Mouse (Mus musculus) cerebellum, adult 11 months (tissue): ENCODE measurements at regions not wholly inside any gene's neighbourhood (a gene's known extent, or its start where the extent isn't known, plus 50 kb on each side); places are given as distances from the start of the nearest gene placed in this dataset.

ENCODE experiments used
- DNase-seq: peaks from one replicate; pipeline ENCODE4 v3.0.0; 2022

DNA sequence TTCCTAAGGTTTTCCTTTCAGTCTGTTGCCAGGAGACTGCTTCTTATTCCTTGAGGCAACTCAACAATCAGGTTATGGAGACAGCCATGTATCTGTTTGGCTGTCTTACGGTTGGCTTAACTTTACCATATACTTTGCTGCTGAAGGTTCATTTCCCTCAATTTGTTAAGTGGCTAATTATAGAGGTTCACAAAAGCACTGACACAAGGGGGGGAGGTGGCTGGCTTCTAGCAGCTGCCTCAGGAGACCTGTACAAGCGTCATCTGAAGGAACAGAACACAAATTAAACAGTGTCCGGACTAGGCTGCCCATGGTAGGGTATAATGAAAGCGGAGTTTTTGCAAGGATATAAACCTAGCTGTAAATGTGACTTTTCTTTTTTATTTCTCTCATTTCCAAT lies 305.0 kb upstream of the Rnf219 start:
- DNase-seq: no peak

DNA sequence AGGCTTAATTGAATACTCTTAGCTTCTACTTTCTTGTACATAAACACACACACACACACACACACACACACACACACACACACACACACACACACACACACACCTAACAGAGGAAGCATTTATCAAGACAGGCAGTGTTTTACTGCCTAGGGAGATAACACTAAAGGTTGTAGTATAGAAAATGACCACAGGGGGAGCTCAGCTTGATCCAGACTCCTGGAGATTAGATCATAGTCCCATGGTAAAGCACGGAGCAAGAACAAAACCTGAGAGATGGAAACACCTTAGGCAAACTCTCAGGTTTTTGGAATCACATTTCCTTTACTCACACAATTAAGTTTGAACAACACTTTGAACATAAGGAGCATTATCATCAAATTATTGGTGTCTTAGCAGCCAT lies 302.5 kb upstream of the Rnf219 start:
- DNase-seq: no peak

DNA sequence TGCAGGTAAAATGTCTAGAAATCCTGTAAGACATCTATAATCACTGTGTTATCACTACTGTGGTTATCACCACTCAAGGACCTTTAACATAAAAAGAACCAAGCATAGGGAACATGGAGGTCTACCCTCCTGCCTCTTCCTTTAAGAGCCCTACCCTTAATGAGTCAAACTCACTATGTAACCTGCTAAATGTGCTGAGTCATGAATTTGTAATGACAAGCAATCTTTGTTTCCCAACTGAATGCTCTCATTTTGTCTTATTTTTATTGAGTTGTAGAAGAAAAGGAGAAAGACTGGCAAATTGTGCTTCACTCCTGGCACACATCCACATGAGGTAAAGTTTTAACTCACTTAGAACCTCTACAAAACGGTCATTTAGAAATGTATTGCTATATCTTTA lies 301.8 kb upstream of the Rnf219 start:
- no peak for DNase-seq

DNA sequence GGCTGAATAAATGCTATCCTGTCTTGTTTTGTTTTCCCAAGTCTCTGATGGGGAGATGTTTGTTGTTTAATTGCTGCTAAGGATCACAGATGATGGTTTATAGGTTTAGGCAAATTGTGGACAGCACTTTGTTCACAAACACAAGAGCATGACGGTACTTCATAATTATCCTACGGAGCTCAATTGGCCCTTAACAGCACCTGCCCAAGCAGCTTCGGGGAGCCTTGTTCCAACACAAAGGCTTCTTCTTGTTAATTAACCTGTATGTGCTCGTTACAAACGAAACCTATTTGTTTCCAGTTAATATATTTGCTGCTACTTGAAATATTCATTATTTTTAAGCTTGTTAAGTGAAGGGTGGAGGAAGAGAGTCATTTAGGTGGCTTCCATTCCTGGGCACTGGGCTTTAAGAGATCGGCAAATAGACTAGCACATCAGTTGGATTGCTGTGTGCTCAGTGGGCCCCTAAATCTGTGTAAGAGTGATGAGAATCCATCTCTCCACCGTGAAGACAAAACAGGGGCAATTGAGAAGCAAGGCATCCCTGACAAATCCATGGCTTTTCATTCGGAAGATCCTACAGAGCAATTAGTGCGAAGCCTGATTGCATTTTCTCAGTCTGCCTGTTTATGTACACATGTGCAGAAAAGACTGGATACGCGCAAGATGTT lies 299.6 kb upstream of the Rnf219 start:
- DNase-seq: no peak

DNA sequence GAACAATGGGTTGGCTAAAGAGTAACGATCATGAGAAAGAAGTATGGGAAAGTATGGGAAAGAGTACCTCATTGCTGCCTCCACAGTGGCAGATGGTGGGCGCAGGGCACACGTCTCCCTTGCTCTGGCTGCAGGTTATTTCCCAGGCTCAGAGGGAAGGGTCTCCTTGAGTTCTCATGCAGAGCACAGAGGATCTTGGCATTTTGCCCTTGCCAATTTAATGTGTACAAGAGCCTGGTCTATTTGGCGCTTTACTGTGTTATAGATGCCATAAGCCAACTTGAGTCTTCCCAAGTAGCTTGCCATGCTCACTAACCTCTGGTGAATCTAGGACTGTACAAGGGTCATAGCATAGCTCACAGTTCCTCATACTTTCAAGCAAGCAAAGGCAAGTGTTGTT lies 296.7 kb upstream of the Rnf219 start:
- no peak for DNase-seq

DNA sequence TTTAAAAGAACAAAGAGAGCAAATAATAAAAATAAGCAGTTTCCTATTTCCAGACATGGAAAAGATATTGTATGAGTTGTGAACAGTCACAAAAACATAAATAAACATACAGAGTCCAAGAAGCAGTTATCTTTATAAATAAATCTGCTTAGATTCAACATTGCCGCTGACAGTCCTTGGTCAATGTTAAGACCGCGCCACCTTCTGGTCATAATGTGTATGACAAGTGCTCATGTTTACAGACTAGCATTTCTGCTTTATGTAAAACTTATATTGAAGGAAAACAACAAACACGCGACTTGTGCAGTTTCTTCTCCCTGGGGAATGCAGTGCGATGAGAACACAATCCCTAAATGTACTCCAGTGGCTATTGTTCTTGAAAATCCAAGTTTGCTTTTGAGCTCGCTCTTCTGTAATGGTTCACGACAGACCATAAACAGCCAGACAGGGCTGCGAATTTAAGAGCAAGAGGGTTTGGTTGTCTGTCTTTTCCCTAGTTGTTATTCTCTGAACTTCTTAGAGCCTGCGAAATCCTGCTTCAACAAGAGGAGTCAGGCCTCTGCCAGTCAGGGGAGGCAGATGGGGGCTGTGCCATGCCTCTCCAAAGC lies 291.6 kb upstream of the Rnf219 start:
- DNase-seq: peak; percentile 44

DNA sequence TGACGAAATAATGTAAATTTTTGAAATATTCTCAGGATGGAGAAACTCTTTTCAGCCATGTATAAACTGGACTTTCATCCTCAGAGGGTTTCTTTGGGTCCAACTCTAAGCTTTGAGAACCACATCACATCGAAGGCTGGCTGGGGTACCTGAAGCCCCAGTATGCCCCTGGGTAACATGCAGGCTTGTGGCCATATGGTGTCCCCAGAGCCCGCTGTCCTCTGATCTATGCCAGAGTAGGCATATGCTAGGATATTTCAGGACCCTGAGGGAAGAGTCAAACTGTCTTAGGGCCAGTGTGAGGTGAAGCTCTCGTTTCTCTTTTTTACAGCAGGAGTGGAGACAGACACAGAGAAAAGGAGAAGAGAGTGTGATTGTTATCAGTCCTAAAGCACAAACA lies 289.6 kb upstream of the Rnf219 start:
- DNase-seq: no peak

DNA sequence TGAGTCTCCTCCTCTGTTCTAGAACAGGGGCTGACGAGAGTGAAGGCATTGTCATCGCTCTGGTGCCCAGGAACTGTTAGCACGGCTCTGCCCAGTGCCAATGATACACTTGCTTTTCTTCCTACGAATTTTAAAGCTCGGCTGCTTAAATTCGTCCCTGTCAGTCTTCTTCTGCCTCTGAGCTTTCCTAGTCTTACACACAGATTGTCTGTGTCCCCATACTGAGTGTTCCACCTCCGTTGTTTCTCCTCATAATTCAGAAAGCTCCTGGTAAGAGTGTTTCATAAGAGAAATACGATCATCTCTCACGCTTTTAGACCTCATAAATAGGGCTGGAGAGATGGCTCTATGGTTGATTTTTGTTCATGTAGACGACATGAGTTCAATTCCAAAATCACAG lies 282.9 kb upstream of the Rnf219 start:
- no peak for DNase-seq

DNA sequence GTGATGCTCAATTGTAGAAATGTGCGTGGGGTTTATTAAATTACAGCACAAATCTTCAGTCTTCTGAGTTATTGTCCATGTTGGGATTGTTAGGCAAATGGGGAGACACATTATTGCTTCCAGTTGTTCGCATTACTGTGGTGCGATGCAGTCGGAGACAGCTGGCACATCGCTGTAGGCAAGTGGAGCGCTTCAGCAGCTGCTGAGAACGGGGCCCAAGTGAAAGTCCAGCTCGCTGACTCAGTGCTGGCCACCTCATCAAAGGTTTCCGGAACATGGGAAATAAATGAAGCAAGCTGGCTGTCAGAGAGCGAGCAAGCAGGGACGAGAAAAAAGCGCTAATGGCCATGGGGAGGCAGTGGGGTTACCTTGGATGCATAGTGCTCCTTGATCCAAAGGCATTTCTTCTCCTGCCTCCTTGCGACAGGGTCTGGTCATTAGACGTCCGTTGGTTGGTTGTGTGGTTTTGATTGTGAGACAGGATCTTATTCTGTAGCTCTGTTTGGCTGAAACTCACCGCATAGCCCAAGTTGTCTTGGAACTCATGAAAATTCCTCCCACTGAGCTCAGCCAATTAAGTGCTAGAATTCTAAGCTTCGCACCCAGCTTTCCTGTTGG lies 274.0 kb upstream of the Rnf219 start:
- no peak for DNase-seq

DNA sequence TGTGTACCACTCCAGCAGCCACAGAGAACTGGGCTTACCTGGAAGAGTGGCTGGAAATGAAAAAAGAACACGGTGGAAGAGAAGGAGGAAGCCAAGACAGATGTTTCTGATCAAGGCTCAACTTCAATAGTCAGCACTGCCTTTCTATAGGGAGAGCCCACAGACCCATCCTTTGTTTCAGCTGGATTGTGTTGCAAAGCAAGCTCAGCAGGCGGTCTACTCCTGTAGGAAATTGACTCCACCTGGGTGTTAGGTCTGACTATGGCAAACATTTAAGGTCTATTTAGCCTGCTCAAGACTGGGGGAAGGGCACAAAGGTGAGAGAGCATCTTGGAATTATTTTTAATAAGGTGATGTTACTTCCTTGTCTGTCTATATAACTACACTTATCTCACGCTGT lies 266.9 kb upstream of the Rnf219 start:
- no peak for DNase-seq

DNA sequence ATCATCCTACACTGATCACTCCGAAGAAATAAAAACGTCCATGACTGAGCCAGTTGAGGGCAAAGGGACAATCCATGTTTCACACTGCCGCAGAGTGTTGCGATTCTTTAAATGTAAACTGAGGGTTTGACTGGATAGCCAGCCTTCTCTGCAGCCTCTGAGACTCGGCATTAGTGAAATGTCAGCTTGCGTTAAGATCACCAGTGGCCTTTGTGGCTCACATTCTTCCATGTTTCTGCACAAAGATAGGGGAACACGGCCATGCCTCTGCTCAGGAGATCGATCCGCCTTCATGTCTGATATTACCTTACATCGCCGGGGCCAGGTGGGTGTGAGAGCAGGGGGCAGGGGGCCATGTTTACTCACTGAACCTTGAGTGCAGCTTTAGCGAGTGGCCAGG lies 262.6 kb upstream of the Rnf219 start:
- no peak for DNase-seq

DNA sequence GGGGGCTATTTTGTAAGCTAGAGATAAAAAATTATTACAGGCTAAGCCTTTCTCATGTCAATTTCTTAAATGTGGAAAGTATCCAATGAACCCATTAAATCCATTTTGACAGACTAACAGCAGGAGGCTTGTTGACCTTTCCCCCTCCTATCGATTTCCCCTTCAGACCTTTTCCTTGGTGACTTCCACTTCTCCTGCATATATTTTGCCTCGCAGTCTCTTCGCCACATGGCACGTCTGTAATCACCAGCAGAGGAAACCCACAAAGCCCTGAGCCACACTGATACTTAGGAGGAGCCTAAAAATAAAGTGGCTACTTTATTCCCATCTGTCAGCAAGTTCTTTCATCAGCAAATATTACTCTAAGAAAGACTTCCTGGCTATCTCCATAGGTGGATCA lies 247.5 kb upstream of the Rnf219 start:
- DNase-seq: no peak

DNA sequence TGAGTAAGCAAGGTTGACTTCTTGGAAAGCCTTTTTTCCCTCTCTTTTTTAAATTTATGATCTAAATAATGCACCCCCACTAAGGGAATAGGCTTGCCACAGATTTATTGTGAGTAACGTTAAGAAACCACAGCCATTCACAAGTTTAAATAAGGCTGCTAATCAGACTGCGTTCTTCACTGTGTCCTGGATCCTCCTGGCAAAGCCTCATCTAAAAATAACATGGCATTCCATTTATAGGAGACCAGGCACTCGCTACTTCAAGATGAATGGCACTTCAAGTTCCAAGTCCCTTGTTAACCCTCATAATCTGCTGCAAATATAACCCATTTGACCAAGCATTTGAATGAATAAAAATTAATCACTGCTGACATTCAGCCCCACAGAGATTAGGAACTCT lies 211.8 kb upstream of the Rnf219 start:
- DNase-seq: no peak

DNA sequence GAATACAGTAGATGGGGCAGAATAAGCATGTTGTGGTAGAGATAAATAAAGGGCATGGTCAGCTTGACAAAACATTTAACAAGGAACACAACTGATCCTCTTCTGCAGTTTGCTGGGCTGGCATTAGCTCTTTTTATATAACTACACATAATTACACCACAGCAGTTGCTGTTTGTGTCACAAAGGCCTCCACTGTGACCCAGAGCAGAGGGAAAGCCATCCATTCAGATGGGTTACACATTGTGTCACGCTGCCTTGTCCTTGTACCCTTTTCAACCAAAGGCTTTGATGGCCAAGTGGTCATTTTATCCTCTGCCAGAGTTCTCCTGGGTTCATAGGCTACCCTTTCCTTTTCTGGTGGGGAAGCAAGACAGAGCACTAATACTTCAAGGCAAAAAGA lies 209.6 kb upstream of the Rnf219 start:
- DNase-seq: no peak

DNA sequence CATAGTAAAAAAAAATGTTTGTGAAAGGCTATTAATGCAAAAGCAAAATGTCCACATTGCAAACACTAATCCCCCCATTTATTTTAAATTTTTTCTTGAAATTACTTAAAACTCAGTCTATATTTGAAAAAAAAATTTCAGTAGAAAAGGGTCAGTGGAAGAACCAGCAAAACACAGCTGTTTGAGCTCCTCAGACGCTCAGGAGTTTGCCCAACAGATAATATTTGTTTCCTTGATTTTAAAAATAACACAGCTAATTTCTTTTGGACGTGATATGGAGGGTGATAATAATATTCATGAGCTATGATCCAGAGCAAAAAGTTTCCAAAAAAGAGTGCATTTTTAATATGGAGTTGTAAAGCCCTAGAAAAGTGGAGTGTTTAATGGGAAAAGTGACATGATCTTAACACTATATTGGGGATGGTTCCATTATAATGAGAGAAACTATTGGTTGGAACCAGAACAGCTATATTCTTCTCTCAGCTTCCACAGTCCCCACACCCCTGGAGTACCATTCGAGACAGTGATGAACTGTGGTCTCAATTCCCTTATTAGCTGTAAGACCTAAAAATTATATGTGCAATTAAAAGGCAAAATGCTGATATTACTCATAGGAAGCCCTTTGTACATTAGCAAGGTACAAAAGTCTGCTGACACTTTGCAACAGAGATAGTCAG lies 209.0 kb upstream of the Rnf219 start:
- no peak for DNase-seq

DNA sequence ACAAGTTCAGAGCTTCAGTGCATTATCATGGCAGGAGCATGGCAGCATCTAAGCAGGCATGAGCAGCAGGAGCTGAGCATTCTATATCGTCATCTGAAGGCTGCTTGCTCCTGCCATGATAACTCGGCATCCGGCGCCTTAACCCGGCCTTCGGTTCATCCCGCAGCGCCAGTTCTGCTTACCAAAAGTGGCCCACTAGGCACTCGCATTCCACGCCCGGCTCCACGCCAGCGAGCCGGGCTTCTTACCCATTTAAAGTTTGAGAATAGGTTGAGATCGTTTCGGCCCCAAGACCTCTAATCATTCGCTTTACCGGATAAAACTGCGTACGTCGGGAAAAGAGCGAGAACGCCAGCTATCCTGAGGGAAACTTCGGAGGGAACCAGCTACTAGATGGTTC lies 193.2 kb upstream of the Rnf219 start:
- DNase-seq: peak; percentile 78

DNA sequence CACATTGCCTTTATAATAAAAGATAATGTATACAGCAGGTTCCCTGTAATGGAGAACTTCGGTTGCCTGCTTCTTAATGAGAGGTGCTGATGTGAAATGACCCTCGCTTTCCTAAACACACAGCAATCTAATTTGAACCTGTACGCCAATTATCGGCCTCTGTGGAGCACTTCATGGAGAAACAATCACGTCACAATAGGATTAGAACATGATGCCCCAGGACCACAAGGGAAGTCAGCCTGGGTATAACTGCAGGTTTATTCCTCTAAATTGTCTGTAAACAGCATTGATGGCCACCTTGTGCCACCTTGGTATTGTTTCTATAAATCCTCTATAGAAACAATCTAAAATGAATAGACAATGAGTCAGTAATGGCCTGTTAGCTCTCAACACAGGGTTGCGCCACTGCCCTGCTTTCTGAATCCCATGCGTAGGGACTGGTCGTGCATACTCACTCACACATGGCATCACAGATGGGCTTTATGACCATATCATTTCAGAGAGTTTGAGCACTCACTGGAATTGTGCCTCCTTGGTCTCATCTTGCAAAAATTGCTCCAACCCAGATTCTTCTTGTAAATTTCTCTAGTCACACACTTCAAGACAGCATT lies 179.9 kb upstream of the Rnf219 start:
- no peak for DNase-seq

DNA sequence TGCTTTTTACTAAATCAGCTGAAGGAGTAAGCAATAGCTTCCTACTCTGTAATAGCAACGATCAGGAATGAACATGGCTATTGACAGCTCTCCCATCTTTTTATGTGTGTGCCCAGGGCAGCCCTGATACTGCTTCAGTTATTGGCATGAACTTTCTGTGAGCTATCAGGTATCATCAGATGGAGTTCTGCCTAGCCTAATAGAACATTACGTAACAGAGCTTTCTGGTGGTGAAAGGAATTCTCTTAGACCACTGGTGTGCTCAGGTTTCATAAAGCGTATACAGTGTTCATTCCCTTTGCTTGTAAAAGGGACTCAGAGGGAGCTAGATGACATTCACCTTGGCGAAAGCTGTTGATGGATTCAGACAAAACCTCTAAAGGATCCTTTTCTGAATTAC lies 176.5 kb upstream of the Rnf219 start:
- no peak for DNase-seq

DNA sequence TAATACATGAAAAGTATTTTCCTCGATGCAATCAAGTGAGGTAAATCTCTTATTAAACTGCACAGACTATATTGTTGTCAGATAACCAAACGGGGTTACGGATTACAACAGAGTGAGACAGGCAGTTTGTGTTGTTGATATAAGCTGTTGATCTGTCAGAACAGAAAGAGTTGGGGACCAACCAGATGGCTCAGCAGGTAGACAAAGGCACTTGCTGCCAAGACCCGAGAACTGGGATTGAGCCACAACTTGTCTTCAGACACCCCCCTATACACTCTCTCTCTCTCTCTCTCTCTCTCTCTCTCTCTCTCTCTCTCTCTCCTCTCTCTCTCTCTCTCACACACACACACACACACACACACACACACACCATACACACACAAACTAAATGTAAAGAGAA lies 172.7 kb upstream of the Rnf219 start:
- DNase-seq: no peak

DNA sequence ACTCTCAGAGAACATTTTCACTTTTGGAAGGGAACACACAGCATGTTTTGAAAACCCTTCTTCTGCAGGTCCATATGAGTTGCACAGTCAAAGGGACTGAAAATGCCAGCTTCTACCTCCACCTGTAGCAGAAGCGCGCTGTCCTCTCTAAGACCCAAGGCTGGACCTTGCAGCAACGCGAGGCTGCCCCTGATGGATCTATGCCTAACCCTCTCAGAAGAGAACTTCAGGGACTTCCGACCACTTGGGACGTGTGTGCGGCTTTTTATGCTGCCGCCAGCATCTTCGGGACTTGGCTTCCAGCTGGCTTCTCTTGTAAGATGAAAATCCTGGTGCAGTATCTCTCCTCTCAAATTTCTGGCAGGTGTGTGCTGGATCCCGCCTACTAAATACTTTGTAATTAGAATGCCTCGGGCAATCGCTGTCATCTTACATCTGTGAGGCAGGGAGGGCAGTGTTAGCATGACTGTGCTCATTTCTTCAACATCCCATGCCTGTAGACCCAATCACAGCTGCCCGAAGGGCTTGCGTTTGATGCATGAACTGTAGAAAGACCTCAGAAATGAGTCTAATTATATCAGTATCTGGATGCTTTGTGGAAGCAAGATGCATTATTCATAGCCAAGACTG lies 171.8 kb upstream of the Rnf219 start:
- no peak for DNase-seq

DNA sequence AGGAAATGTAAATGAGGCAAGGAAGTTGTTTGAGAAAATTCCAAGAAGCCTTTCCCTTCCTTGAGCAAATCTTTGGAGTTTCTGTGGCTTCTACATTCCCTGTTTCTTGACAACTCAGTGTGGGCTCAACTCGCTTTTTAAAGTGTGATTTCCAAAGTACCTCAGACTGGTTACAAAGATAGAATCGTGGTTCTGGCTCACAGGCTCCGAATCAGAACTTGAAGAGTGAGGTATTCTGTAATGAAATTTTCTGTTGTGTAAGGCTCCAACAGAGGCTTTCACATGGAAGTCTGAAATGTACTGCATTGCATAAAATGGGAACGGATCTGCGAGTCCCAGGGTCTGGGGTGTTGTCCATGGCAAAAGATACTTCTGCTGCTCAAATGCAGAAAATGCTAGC lies 170.2 kb upstream of the Rnf219 start:
- no peak for DNase-seq

DNA sequence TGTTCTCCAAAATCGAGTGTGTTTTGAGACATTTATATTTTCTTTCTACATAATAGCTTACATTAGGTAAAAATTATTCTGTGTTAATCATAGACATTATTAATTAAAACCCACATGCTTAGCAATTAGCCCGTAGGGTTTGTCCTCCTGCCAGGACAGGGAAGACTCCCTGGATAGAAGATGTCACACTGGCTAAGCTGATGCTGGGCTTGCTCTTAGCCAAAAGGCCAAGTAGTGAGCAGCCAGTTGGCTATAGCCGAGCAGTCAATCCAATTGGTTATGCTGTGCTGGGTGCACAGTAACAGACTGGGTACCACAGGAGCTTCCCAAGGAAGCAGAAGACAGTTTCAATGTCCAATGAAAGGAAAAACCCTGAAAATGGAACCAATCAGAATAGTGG lies 166.0 kb upstream of the Rnf219 start:
- no peak for DNase-seq

DNA sequence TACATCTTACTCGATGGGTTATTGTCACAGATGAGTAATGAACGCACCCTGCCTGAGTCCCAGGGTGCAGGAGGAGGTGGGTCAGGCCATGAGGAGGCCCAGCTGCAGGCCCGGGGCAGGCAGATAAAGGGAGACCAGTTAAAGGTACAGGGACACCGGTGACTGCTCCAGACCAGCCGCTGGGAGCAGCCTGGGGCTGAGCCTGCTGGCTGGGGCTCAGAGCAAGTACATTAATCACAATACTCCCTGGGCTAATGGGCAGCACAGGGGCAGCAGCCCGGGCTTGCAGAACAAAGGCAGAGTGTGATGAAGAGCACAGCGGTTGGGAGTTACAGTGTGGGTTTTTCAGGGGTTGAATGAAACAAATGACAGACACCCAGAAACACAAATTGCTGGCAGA lies 154.4 kb upstream of the Rnf219 start:
- DNase-seq: no peak
